Mouse (Mus musculus) midbrain, embryonic 14.5 days (tissue): ENCODE results near the gene Vmn2r44. TPM values are rescaled to one million over a fixed set of nuclear protein-coding genes. Genes with fewer than 3 reads are reported as not detected.
"Not testable (repeated sequence)": the region's sequence is repeated elsewhere in the genome, so short reads cannot be mapped to it uniquely, and the experiment has no call there.

ENCODE experiments used
- ATAC-seq: fragments of 200-750 bp; cut with Nextera tagmentation; 2 replicates; pipeline ENCODE4 v1.8.0; 2017; ENCODE audit warnings: moderate number of reproducible peaks, moderate library complexity; ENCODE audit not compliant: low FRiP score, low TSS enrichment
- DNase-seq: peaks from one replicate; pipeline ENCODE4 v3.0.0-alpha.2; 2015
- H3K27ac ChIP-seq: fragments of 300-500 bp; sonication (generic); replicated peaks from 2 replicates; pipeline ENCODE4 v1.5.1; 2014; ENCODE audit warnings: mild to moderate bottlenecking, low read depth, low read length, moderate library complexity
- H3K27me3 ChIP-seq: fragments of 300-500 bp; sonication (generic); 2 replicates; pipeline ENCODE4 v1.6.1; 2014; ENCODE audit warnings: low read length, control low read depth, mixed read lengths; ENCODE audit not compliant: control insufficient read depth, insufficient read depth
- H3K36me3 ChIP-seq: fragments of 300-500 bp; sonication (generic); 2 replicates; pipeline ENCODE4 v1.6.1; 2014; ENCODE audit warnings: low read length, control low read depth; ENCODE audit not compliant: control insufficient read depth, insufficient read depth
- H3K4me1 ChIP-seq: fragments of 300-500 bp; sonication (generic); 2 replicates; pipeline ENCODE4 v1.6.1; 2014; ENCODE audit warnings: mild to moderate bottlenecking, antibody characterized with exemption, low read length, control low read depth; ENCODE audit not compliant: control insufficient read depth, insufficient read depth
- H3K4me2 ChIP-seq: fragments of 300-500 bp; sonication (generic); 2 replicates; pipeline ENCODE4 v1.6.1; 2014; ENCODE audit warnings: mild to moderate bottlenecking, low read length, moderate library complexity
- H3K4me3 ChIP-seq: fragments of 300-500 bp; sonication (generic); replicated peaks from 2 replicates; pipeline ENCODE4 v1.5.1; 2014; ENCODE audit warnings: low read depth, low read length
- H3K9ac ChIP-seq: fragments of 300-500 bp; sonication (generic); replicated peaks from 2 replicates; pipeline ENCODE4 v1.6.1; 2014; ENCODE audit warnings: mild to moderate bottlenecking, low read length, moderate library complexity
- H3K9me3 ChIP-seq: fragments of 300-500 bp; sonication (generic); 2 replicates; pipeline ENCODE4 v1.6.1; 2016; ENCODE audit warnings: low read length, control low read depth, mixed read lengths; ENCODE audit not compliant: control insufficient read depth
- WGBS: fragments of 180-500 bp; shearing (Covaris S2); extraction: QIAGEN DNeasy Blood & Tissue Kit; methylation state at CpG from one replicate; pipeline ENCODE4 v1.1.7; 2014; 5-methylcytosine and 5-hydroxymethylcytosine counted together
- polyA plus RNA-seq: library from polyadenylated mRNA; unstranded; fragments of >200 nt; fragmentation: Nextera tagmentation; extraction: Ambion mirVana; gene quantifications from 2 replicates; pipeline ENCODE4 v1.2.1, GENCODE M21; 2014

The Vmn2r44 gene
- polyA plus RNA-seq = not detected in 2 replicates

- not testable (repeated sequence) for DNase-seq
These were observed at the start of gene Vmn2r44 for GRCm38 (mm10) chr7:8383233-8383632. Gene Vmn2r44 (minus strand): TSS chr7:8383333.

GRCm38 (mm10) chr7:8357879-8358278, 25.3 kb downstream of the Vmn2r44 start:
- not testable (repeated sequence) for ATAC-seq, H3K9me3 ChIP-seq, H3K27me3 ChIP-seq, H3K9ac ChIP-seq, H3K4me3 ChIP-seq, DNase-seq, H3K27ac ChIP-seq, H3K4me2 ChIP-seq, H3K4me1 ChIP-seq, H3K36me3 ChIP-seq
- WGBS = 88% methylated on average over 11 of the region's 11 CpGs

More at GRCm38 (mm10) chr7:8383233-8383632, at the start of gene Vmn2r44:
- not testable (repeated sequence) for ATAC-seq, H3K27me3 ChIP-seq, H3K4me2 ChIP-seq, H3K4me1 ChIP-seq, H3K4me3 ChIP-seq, H3K27ac ChIP-seq, H3K9me3 ChIP-seq, H3K36me3 ChIP-seq, H3K9ac ChIP-seq

Other genes with a start within 250 kb of the Vmn2r44 start
- gene Vmn2r41, start 221.7 kb downstream of the Vmn2r44 start, polyA plus RNA-seq = not detected in 2 replicates
- not detected in 2 replicates for gene Vmn2r42, start 183.0 kb downstream of the Vmn2r44 start, polyA plus RNA-seq
- gene Vmn2r43, start 122.7 kb downstream of the Vmn2r44 start, polyA plus RNA-seq = not detected in 2 replicates
- not detected in 2 replicates for gene Vmn2r45, start 105.7 kb upstream of the Vmn2r44 start, polyA plus RNA-seq